Mouse (Mus musculus): Measurements from ENCODE around the gene Rnf186. TPM values are rescaled to one million over a fixed set of nuclear protein-coding genes. Genes with fewer than 3 reads are reported as not detected.

Rnf186 gene
- not detected for total RNA-seq (2021)

- intact Hi-C loops (cut with DNase I) = no loop called here
- no peak for DNase-seq (ENCODE audit: extremely low spot score in 1 of 2, low spot score in 2 of 2)
These were observed at the start of gene Rnf186 for GRCm38 (mm10) chr4:138966866-138967265. Gene Rnf186 (plus strand): TSS chr4:138967112.

- intact Hi-C loops (cut with DNase I) = no loop called here
- DNase-seq (ENCODE audit: extremely low spot score in 1 of 2, low spot score in 2 of 2) = no peak
These were observed 49.6 kb upstream of the Rnf186 start for GRCm38 (mm10) chr4:138917282-138917681.

GRCm38 (mm10) chr4:138921254-138922130, 45.4 kb upstream of the Rnf186 start:
- no peak for DNase-seq (ENCODE audit: extremely low spot score in 1 of 2, low spot score in 2 of 2)
- intact Hi-C loops (cut with DNase I) = loop anchor here (2.0 kb wide), 1 partner anchor 155 kb away; no protein-coding TSS in a partner anchor

- intact Hi-C loops (cut with DNase I) = loop anchor here (2.0 kb wide), 1 partner anchor 155 kb away; no protein-coding TSS in a partner anchor
- DNase-seq (ENCODE audit: extremely low spot score in 1 of 2, low spot score in 2 of 2) = peak; percentile 94 to 95
These were observed 44.8 kb upstream of the Rnf186 start for GRCm38 (mm10) chr4:138922131-138922459.

GRCm38 (mm10) chr4:138925561-138925960, 41.4 kb upstream of the Rnf186 start:
- intact Hi-C loops (cut with DNase I) = no loop called here

GRCm38 (mm10) chr4:138933862-138934261, 33.0 kb upstream of the Rnf186 start:
- intact Hi-C loops (cut with DNase I) = loop anchor here (5.0 kb wide), 1 partner anchor 58 kb away; no protein-coding TSS in a partner anchor
- no peak for DNase-seq (ENCODE audit: extremely low spot score in 1 of 2, low spot score in 2 of 2)

More at GRCm38 (mm10) chr4:138925561-138925960, 41.4 kb upstream of the Rnf186 start:
- no peak for DNase-seq (ENCODE audit: extremely low spot score in 1 of 2, low spot score in 2 of 2)

- no peak for DNase-seq (ENCODE audit: extremely low spot score in 1 of 2, low spot score in 2 of 2)
- intact Hi-C loops (cut with DNase I) = loop anchor here (5.0 kb wide), 1 partner anchor 58 kb away; no protein-coding TSS in a partner anchor
These were observed 32.3 kb upstream of the Rnf186 start for GRCm38 (mm10) chr4:138934456-138935145.

GRCm38 (mm10) chr4:138938495-138939269, 28.2 kb upstream of the Rnf186 start:
- intact Hi-C loops (cut with DNase I) = no loop called here
- DNase-seq (ENCODE audit: extremely low spot score in 1 of 2, low spot score in 2 of 2) = no peak

GRCm38 (mm10) chr4:138939481-138939880, 27.4 kb upstream of the Rnf186 start:
- intact Hi-C loops (cut with DNase I) = no loop called here
- DNase-seq (ENCODE audit: extremely low spot score in 1 of 2, low spot score in 2 of 2) = no peak

- intact Hi-C loops (cut with DNase I) = no loop called here
- DNase-seq (ENCODE audit: extremely low spot score in 1 of 2, low spot score in 2 of 2) = no peak
These were observed 25.5 kb upstream of the Rnf186 start for GRCm38 (mm10) chr4:138941401-138941800.

- intact Hi-C loops (cut with DNase I) = no loop called here
These were observed 24.9 kb upstream of the Rnf186 start for GRCm38 (mm10) chr4:138941966-138942365.

GRCm38 (mm10) chr4:138943730-138944129, 23.2 kb upstream of the Rnf186 start:
- DNase-seq (ENCODE audit: extremely low spot score in 1 of 2, low spot score in 2 of 2) = peak in 1 of 2 experiments; percentile 86
- intact Hi-C loops (cut with DNase I) = no loop called here

More at GRCm38 (mm10) chr4:138941966-138942365, 24.9 kb upstream of the Rnf186 start:
- DNase-seq (ENCODE audit: extremely low spot score in 1 of 2, low spot score in 2 of 2) = no peak

GRCm38 (mm10) chr4:138948257-138948656, 18.7 kb upstream of the Rnf186 start:
- intact Hi-C loops (cut with DNase I) = no loop called here
- DNase-seq (ENCODE audit: extremely low spot score in 1 of 2, low spot score in 2 of 2) = no peak

GRCm38 (mm10) chr4:138958612-138959011, 8.3 kb upstream of the Rnf186 start:
- intact Hi-C loops (cut with DNase I) = no loop called here
- no peak for DNase-seq (ENCODE audit: extremely low spot score in 1 of 2, low spot score in 2 of 2)

GRCm38 (mm10) chr4:138959120-138959519, 7.8 kb upstream of the Rnf186 start:
- no peak for DNase-seq (ENCODE audit: extremely low spot score in 1 of 2, low spot score in 2 of 2)
- intact Hi-C loops (cut with DNase I) = no loop called here

GRCm38 (mm10) chr4:138959926-138960325, 7.0 kb upstream of the Rnf186 start:
- intact Hi-C loops (cut with DNase I) = no loop called here
- DNase-seq (ENCODE audit: extremely low spot score in 1 of 2, low spot score in 2 of 2) = no peak

- intact Hi-C loops (cut with DNase I) = no loop called here
- DNase-seq (ENCODE audit: extremely low spot score in 1 of 2, low spot score in 2 of 2) = no peak
These were observed 4.2 kb upstream of the Rnf186 start for GRCm38 (mm10) chr4:138962719-138963118.

GRCm38 (mm10) chr4:138965871-138966270, 1.0 kb upstream of the Rnf186 start:
- no peak for DNase-seq (ENCODE audit: extremely low spot score in 1 of 2, low spot score in 2 of 2)
- intact Hi-C loops (cut with DNase I) = no loop called here

GRCm38 (mm10) chr4:138967485-138967884, 573 bp downstream of the Rnf186 start:
- DNase-seq (ENCODE audit: extremely low spot score in 1 of 2, low spot score in 2 of 2) = no peak
- intact Hi-C loops (cut with DNase I) = no loop called here
